Mouse (Mus musculus) cerebellum, adult 9-10 months (tissue): ENCODE data around the gene Gm9747.

ENCODE experiments used
- DNase-seq: peaks from one replicate; pipeline ENCODE4 v3.0.0; 2022

Gene Gm9747

GRCm38 (mm10) chr1:82232812-82233211, at the start of gene Gm9747:
Gene Gm9747, plus strand, starts transcription at chr1:82233112.
- no peak for DNase-seq

DNA sequence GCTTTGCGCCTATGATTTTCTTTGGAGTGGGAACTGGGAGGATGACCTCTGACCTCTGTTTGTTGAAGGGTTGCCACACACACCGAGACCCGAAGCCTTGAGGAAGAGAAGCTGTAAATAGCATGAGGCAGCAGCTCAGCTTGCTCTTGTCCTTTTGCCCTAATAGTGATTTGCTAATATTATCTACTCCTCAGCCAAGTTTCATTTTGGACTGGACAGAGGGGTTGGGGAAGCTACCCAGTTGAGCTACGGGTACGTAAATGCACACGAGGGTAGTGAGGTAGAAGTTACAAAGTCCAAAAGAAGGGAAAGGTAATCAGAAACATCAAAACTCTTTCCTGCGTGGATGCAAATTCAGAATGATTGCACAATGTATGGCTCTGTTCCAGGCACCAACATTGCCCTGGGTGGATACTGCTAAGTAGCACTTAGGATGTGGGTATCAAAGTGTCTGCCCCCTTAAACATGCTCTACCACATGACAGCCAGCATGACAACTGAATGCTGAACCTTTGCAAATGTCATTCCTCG, 48.9 kb upstream of the Gm9747 start:
- DNase-seq, result no peak

DNA sequence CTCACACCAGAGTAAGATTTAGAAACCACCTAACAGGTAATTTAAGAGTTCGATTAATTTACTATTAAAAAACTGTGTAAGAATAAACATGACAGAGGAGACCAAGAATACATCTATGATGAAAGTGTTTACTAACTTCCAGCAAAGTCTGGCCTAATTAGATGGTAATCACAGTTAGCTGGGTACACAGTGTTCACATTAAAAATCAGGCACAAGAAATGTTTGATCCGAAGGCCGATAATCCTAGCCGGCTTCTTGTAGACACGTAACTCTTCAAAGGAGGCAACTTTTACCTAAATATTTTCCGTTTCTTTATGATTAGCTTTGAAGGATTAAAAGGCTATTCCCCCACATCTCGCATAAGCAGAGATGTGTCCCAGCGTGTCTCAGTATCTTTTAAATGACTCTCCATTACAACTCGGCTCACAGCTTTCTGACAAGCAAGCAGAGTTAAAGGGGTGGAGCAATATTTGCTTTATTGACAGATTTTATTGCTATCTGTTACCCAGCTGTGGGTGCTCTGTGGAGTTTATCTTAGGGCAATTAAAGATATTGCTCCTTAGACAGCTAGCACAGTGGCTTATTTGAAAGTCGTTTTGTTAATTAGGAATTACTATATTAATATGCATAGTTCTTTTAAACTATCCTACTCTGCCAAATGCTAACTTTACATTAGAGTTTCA, 44.2 kb upstream of the Gm9747 start:
- no peak for DNase-seq

- DNase-seq, result no peak
Measured at GRCm38 (mm10) chr1:82189516-82189915, 43.4 kb upstream of the Gm9747 start.

GRCm38 (mm10) chr1:82191579-82191978, 41.3 kb upstream of the Gm9747 start:
- no peak for DNase-seq

DNA sequence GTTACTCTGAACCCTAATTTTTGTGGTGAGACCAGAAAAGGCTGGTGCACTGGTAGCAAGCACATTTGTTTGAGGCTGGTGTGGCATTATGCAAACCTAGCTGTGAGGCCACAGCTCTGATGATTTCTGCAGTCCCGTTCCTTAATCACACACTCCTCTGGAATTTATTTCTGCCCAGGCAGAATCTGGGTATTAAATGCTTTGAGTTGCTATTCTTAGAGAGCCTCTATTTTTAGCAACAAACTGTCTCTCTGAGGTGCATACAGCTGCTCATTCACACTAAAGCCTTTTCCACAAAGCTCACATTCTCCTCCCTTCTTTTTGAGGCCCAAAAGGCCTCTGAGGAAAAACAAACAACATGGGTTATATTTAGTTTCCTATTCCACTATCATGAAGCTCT, 33.0 kb upstream of the Gm9747 start:
- no peak for DNase-seq

DNA sequence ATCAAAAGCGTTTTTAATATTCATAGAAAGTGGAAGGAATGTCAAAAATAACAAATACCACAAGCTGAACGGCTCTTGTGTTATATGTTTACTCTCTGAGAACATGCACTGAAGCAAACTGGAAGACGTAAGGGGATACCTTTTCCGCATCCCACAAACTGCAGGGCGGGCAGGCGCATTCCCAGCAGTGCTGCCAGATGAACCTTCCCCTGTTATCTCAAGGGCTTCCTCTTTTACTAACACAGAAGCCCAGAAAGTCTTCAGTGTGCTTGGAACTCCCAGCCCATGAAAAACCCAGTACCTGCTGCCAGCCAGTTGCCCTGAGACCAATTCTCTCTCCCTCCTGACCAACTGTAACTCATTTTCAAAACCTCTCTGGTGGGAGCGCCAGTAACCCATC, 32.3 kb upstream of the Gm9747 start:
- no peak for DNase-seq

GRCm38 (mm10) chr1:82207511-82207910, 25.4 kb upstream of the Gm9747 start:
- no peak for DNase-seq

- DNase-seq, result no peak
Measured at GRCm38 (mm10) chr1:82220673-82221396, 12.1 kb upstream of the Gm9747 start.

DNA sequence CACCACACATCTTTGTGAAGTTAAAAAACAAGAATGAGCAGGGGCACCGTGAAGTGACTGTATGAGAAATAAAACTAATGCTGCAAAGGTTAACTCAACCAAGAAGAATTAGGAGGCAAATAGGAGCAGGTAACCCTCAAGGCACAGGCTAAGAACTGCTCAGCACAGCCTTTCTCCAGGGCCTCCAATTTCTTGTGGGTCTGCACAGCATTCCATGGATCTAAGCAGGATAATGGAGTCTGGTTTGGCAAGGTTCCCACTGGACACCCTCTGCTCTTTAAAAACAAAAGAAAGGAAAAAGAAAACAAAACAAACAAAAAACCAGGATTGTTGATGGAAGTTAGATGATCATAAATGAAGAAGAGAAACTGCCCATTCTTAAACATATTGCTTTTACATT, 11.4 kb upstream of the Gm9747 start:
- no peak for DNase-seq

DNA sequence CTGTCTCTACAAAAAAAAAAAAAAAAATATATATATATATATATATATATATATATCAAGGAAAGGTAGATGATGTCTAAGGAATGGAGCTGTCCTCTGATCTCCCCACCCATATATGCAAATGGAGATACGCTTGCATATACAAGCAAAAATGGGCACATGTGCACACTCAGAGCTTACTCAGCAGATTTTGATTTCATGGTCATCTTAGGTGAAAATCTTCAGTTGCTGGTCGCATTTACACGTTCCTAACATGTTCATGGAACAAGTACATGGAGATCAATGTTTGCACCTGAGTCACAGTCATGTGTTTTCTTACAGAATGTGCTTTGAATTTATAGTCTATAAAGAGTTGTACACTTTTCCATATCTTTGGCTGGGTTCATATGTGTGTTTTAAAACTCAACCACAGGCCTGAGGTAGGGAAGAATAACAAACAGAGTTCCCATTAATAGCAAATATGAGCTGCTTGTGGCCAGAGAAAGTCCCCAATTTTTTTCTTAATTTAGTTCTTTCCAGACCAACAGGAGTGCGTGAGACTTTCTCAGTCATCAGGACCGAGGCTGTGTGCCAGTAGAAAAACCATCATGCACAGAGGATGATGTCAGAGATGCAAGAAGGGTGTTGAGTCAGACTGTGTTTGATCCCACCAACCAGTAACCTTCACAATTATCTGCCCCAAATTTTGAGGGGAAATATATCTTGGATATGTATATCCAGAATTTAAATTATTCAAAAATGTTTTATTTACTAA, 9.7 kb upstream of the Gm9747 start:
- no peak for DNase-seq

DNA sequence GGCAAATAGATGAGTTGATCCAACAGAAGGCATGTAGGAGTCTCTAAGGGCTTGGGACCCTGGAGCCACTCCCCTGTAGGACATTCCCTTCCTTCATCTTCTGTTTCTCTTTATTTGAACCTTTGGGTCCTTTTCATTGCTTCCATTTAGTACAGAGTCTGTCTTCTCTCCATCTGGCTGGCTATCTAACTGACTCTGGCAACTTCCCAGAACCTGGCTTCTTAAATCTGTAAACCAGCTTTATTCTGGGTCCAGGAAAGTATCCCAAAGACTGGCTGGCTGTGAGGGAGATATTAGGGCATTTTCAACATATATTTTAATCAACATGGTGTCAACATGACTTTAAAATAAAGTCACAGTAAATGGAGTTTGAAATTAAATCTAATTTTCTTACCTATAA, 4.1 kb upstream of the Gm9747 start:
- peak; percentile 47 for DNase-seq

GRCm38 (mm10) chr1:82234616-82235015, 1.7 kb downstream of the Gm9747 start:
- DNase-seq, result no peak

GRCm38 (mm10) chr1:82235455-82236104, 2.7 kb downstream of the Gm9747 start:
- no peak for DNase-seq

DNA sequence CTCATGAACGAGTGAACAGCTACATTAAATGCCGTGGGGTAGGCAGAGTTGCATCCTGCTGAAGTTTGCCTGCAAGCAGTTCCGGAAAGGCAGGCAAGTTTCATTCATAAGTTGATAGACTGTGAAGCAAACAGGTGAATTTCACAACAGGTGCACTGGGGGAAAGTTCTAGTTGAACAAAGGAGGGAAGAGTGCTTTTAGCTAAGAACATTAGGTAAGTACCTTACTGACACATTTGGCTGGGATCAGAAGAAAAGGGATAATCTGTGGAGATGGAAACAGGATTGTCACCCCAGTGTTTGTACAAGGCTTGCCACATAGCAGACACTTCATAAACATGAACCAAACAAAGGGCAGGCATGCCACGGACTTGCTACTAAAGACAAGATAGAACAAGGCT, 5.3 kb downstream of the Gm9747 start:
- no peak for DNase-seq

DNA sequence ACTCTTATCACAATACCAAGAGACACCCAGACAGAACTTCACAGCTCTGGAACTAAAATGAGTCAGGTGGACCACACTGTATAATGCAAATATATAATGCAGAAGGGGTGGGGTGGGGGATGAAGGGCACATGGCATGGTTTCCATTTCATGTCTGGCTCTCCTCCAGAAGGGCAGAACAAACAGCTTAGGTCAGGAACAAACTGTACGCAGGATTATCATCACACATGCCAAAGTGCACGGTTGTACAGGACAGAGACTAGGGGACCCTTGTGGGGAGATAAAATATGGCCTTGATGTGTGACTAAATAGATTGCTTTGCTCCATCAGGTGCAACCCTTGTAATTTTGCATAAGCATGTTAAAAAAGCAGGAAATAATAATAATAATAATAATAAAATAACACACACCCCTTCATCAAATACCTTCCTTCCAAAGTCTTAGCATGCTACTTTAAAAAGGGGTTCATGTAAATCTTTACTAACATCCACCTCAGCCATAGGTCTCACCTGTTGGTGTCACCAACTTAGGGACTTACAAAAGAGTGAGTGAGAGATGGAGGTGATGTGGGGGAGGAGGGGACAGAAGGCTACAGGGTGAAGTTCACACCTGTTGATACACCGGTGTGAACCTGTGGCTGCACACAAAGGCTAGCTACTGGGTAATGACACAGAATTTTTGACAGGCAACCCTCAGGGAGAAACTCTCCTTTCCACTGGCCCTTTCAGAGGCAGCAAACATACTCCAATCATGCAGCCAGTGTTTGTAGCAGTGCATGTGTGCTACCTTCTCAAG, 6.7 kb downstream of the Gm9747 start:
- no peak for DNase-seq

GRCm38 (mm10) chr1:82243260-82243825, 10.4 kb downstream of the Gm9747 start:
- DNase-seq, result peak; percentile 75

GRCm38 (mm10) chr1:82245002-82245401, 12.1 kb downstream of the Gm9747 start:
- no peak for DNase-seq

DNA sequence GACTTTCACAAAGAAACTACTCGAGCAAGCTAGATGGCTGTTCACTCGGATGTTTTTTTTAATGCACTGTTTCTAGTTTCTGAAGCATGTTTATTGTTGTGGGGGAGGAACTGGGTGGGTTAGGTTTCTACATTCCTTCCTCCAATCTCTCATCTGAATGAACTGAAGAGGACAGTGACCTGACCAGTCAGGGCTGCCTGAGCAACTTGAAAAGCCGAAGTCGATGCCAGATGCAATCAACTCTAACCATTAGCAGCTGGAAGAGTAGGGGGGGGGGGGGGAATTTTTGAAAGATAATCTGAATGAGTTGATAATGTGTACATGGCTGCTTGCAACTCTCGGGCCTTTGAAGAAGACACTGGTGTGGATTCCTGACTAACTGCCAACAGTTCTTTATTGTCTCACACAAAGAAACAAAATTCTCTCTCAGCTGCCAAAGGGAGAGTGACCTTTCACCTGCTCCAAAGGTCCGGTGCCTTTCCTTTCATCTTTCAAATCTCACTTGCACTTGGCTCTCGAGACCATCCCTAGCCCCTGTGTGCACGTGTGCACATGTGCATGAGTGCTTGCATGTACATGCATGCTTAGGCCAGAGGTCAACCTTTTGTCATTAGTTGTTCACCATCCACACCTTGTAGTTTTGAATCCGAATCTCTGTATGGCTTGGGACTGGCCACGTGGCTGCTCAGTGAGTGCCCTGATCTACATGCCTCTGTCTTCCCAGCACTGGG, 14.5 kb downstream of the Gm9747 start:
- DNase-seq, result no peak

DNA sequence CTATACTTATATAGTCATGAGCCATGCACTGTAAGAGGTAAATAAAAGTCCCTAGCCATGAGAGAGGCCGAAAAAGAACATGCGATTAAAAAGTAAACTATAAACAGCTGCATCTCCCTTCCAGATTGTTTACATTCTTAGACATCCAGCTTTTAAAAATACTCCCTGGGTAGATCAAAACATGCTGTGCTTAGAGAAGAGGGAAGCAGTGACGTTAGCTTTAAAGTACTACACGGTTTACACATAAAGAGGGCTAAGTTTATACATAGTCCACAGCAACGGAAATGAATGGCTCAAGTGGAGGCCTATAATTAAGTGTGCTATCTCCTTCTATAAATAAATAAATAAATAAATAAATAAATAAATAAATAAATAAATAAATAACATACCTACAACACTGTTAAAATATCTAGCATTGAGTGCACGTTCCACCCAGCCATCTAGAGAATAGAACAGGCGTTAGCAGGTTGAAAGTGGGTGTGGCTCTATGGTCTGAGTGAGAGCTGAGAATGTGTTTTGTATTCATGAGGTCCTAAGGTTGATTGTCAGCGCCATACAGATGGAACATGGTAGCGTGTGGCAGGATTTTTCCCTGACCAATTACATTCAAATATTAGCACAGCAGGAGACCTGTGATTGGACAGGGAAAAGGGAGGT, 21.0 kb downstream of the Gm9747 start:
- DNase-seq, result no peak

GRCm38 (mm10) chr1:82257457-82257856, 24.5 kb downstream of the Gm9747 start:
- no peak for DNase-seq
